Mouse (Mus musculus): ENCODE measurements around the gene Tmem254c.
"Not testable (repeated sequence)": the region's sequence is repeated elsewhere in the genome, so short reads cannot be mapped to it uniquely, and the experiment has no call there.

DNA sequence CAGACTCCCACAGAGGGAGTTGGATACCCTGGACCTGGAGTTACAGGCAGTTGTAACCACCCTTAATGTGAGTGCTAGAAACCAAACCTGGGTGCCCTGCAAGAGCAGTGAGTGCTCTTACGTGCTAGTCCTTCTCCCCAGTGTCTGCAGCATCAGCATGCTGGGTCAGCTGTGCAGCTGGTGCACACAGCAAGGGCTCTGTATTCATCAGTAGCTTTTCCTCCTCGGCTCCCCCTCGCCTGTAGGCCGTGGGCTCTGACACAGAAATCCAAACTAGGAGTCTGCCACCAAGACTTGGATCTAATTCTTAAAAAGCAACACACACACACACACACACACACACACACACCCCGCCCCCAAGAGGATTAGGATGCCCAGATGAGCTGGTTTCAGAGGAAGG, 22.1 kb downstream of the Tmem254c start:
- TF ChIP-seq GATA1 (IDR thresholded peaks at IDR 0.05; ENCODE audit: borderline replicate concordance, low read length); FLI1 (IDR thresholded peaks at IDR 0.05; ENCODE audit: low read length): not testable (repeated sequence)

Measured in megakaryocyte, embryonic 14.5 days (primary cell).